Mouse (Mus musculus) brain, embryonic 14.5 days (tissue): Measurements from ENCODE around the gene 4931440F15Rik.

ENCODE experiments used
- CTCF ChIP-seq: fragments of 200-500 bp; IDR thresholded peaks from 2 replicates; pipeline ENCODE4 v1.5.1; 2012; ENCODE audit warnings: inconsistent platforms, mild to moderate bottlenecking, moderate library complexity, borderline replicate concordance; ENCODE audit not compliant: insufficient read depth, insufficient read length; ENCODE audit errors: extremely low read depth
- POLR2A ChIP-seq: fragments of 200-500 bp; IDR thresholded peaks from 2 replicates; pipeline ENCODE4 v1.6.1; 2012; ENCODE audit warnings: mild to moderate bottlenecking, inconsistent platforms, borderline replicate concordance; ENCODE audit not compliant: poor library complexity, insufficient read depth, insufficient read length, severe bottlenecking; ENCODE audit errors: extremely low read depth

DNA sequence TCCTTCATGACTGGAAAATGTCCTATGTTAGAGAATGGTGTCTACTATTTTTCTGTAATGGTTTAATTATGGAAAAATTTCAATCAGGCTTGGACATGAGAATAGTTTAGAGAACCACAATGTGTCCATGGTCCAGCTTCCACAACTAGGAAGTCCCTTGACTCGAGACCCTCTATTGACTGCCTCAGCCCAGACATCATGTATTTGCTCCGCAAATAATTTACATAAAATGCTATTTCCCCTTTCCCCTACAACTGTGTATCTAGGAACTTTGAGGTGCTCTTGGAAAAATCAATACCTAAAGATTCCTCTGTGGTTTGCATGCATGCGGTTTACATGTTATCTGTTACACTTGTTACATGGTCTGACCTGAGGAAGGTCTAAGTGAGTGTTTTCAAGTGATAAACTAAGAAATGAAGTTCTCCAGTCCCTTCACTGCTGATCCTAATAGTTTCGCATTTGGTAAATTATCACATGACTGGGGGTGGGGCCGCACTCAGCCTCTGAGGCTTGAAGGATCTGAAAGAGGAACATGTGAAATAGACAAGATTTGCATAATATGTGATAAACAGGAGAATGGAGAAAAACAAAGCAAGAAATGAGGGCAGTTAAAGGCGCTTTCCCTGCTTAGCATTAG, 38.8 kb downstream of the 4931440F15Rik start:
- TF ChIP-seq CTCF: no peak
- no peak for TF ChIP-seq POLR2A
